Mouse (Mus musculus) lung, adult 2 months (tissue): ENCODE results near the gene Nkapl.

Source experiments
- CTCF ChIP-seq: fragments of 200-500 bp; IDR thresholded peaks from 2 replicates; pipeline ENCODE4 v1.5.1; 2011; ENCODE audit warnings: mild to moderate bottlenecking, low read length, control low read depth; ENCODE audit not compliant: insufficient read depth
- POLR2A ChIP-seq: fragments of 200-500 bp; IDR thresholded peaks from 2 replicates; pipeline ENCODE4 v1.6.1; 2011; ENCODE audit warnings: low read depth, mild to moderate bottlenecking, control low read depth, low read length, borderline replicate concordance; ENCODE audit errors: extremely low read depth

DNA sequence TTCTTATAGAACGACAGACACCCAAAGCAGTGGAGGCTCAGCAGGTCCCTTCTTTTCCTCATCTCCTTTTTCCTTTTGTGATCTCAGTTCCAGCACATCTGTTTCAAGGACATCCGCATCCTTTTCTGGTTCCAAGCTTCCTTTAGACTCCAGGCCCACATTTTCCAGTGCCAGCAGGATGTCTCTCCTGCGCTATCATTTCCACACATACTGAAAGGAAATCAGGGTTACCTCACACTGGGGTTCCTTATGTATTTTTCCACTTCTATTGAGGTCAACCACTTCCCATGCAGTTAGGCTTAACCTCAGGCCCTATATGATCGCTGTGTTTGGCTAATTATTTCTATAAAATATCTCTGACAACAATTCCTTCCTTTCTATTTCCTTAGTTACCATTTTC lies 32.8 kb downstream of the Nkapl start:
- TF ChIP-seq CTCF (no peak), POLR2A (no peak)
